Mouse (Mus musculus) cerebellum, adult 2 months (tissue): ENCODE measurements at regions not wholly inside any gene's neighbourhood (a gene's known extent, or its start where the extent isn't known, plus 50 kb on each side); places are given as distances from the start of the nearest gene placed in this dataset.
A peak's percentile ranks its signal among the peaks of the same experiment; 100 is the strongest.

ENCODE experiments used
- DNase-seq, 2 experiments: peaks; one replicate each; pipeline ENCODE4 v3.0.0; 2021
- H3K27ac ChIP-seq: fragments of 200-500 bp; 2 replicates; pipeline ENCODE4 v1.5.1; 2012; ENCODE audit warnings: low read length, control low read depth, inconsistent platforms; ENCODE audit not compliant: insufficient read depth
- H3K27me3 ChIP-seq: fragments of 200-500 bp; 2 replicates; pipeline ENCODE4 v1.6.1; 2012; ENCODE audit warnings: inconsistent platforms, mild to moderate bottlenecking, low read length, moderate library complexity; ENCODE audit not compliant: control insufficient read depth, insufficient read depth
- H3K4me1 ChIP-seq: fragments of 200-500 bp; 2 replicates; pipeline ENCODE4 v1.6.1; 2011; ENCODE audit warnings: low read length; ENCODE audit not compliant: control insufficient read depth, insufficient read depth
- H3K4me3 ChIP-seq: fragments of 200-500 bp; replicated peaks from 2 replicates; pipeline ENCODE3; 2011; ENCODE audit warnings: mild to moderate bottlenecking, low read depth, low read length, control low read depth; ENCODE audit not compliant: insufficient read depth
- CTCF ChIP-seq: fragments of 200-500 bp; IDR thresholded peaks from 2 replicates; pipeline ENCODE4 v1.5.1; 2011; ENCODE audit warnings: low read depth, mild to moderate bottlenecking, control low read depth, low read length, moderate library complexity, borderline replicate concordance; ENCODE audit not compliant: insufficient read depth
- POLR2A ChIP-seq: fragments of 200-500 bp; IDR thresholded peaks from 2 replicates; pipeline ENCODE4 v1.6.1; 2011; ENCODE audit warnings: low read length, control low read depth, borderline replicate concordance; ENCODE audit not compliant: insufficient read depth
- WGBS: fragments of 180-500 bp; shearing (Covaris S2); methylation state at CpG from one replicate; pipeline ENCODE4 v1.1.7; 2018; 5-methylcytosine and 5-hydroxymethylcytosine counted together

DNA sequence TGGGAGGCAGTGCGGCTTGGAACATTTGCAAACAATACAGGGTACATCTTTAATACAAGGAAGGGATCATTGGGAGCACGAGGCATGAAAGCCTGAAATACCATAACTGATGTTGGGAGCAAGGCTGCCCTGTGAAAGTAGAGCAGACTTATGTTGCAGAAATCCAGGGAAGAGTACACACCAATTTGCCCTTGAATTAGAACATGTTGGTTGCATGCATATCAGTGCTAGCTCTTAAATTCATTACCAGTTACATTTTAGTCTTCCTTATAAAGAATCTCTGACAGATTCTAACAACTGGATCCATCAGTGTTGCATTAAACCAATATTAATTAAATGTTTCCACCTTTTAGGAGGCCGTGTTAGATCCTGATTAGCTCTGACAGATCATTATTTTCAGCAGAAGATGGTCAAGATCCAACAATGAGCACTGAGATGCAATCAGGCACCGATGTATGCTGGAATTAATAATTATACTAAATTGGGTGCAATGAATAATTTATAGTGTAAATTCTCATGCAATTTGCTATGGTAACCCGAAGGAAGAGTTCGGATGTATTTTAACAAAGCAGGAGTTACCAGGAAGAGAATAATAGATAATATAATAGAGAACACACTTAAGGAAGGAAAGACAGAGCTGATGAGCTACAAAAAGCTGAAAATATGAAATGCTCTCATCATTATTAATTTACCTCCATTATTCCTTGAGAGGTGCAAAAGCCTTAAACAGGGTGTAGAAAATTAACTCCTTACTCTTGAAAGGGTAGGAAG, 318.6 kb upstream of the Defb41 start:
- DNase-seq: no peak
- no peaks in the 10 kb centered on the region for H3K4me1 ChIP-seq

GRCm38 (mm10) chr1:18578625-18579024, 313.7 kb upstream of the Defb41 start:
- TF ChIP-seq POLR2A (no peak), CTCF (no peak)
- DNase-seq: no peak
- 86% methylated on average over 2 of the region's 2 CpGs for WGBS
- Histone ChIP-seq H3K27me3 (no peaks in the 10 kb centered on the region), H3K4me1 (no peaks in the 10 kb centered on the region), H3K27ac (no peak overlapping the region), H3K4me3 (no peak overlapping the region)

More for the DNA sequence above, 318.6 kb upstream of the Defb41 start:
- 52% methylated on average over 6 of the region's 6 CpGs for WGBS
- H3K27me3 ChIP-seq: no peaks in the 10 kb centered on the region
- TF ChIP-seq POLR2A (no peak), CTCF (no peak)
- H3K27ac ChIP-seq: no peak overlapping the region
- H3K4me3 ChIP-seq: no peak overlapping the region

- Histone ChIP-seq H3K4me1 (no peaks in the 10 kb centered on the region), H3K4me3 (no peak overlapping the region), H3K27me3 (no peaks in the 10 kb centered on the region), H3K27ac (no peak overlapping the region)
- no peak for DNase-seq
- no peak for TF ChIP-seq POLR2A
- TF ChIP-seq CTCF: no peak
- WGBS: 74% methylated on average over 2 of the region's 2 CpGs
These were observed 302.1 kb upstream of the Defb41 start for GRCm38 (mm10) chr1:18567086-18567485.

DNA sequence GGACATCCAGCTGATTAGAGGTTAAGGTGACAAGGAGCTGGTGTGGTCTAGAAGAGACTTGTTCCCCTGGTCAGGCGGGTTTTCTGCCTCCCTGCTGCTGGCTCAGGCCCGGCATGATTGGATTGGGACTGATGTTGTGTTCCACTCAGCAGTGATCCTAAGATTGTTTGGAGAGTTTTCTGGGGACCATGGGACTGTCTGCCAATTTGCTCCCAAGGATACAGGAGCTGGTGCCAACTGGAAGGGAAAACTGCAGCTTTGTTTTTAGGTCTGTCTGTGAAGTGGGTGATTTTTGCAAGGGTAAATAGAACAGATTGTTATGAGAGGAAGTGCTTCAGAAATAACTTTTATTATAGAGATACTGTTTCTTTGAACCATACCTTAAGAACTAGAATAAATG, 286.3 kb upstream of the Defb41 start:
- no peak overlapping the region for H3K27ac ChIP-seq
- H3K4me3 ChIP-seq: no peak overlapping the region
- no peaks in the 10 kb centered on the region for H3K27me3 ChIP-seq
- TF ChIP-seq POLR2A (no peak), CTCF (no peak)
- WGBS: 17% methylated on average over 2 of the region's 2 CpGs
- peak in 1 of 2 experiments; percentile 17 for DNase-seq
- no peaks in the 10 kb centered on the region for H3K4me1 ChIP-seq

DNA sequence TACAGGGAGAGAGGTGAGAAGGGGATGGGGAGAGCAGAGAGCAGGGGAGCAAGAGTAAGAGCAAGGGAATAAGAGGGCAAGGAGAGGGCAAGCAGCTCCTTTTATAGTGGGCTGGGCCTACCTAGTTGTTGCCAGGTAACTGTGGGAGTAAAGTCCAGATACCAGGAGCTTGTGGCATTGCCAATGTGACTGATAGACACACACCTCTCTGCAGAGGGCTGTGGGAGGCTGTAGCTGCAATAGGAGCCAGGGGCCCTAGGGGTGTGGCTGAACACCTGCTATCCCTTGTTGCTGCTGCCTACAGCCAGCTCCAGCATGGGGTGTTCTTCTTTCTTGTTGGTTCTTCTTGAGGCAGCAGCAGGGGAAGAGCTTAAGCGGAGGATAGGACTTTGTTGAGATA, 266.8 kb upstream of the Defb41 start:
- TF ChIP-seq CTCF: no peak
- no peak for TF ChIP-seq POLR2A
- no peak overlapping the region for H3K4me3 ChIP-seq
- H3K27ac ChIP-seq: no peak overlapping the region
- H3K27me3 ChIP-seq: no peaks in the 10 kb centered on the region
- 100% methylated on average over 1 of the region's 1 CpGs for WGBS
- no peaks in the 10 kb centered on the region for H3K4me1 ChIP-seq
- DNase-seq: no peak

- Histone ChIP-seq H3K27ac (no peak overlapping the region), H3K4me1 (no peaks in the 10 kb centered on the region), H3K27me3 (no peaks in the 10 kb centered on the region), H3K4me3 (no peak overlapping the region)
- no peak for TF ChIP-seq CTCF
- TF ChIP-seq POLR2A: no peak
- DNase-seq: no peak
- 80% methylated on average over 2 of the region's 2 CpGs for WGBS
These were observed 259.5 kb upstream of the Defb41 start for GRCm38 (mm10) chr1:18524485-18524884.

DNA sequence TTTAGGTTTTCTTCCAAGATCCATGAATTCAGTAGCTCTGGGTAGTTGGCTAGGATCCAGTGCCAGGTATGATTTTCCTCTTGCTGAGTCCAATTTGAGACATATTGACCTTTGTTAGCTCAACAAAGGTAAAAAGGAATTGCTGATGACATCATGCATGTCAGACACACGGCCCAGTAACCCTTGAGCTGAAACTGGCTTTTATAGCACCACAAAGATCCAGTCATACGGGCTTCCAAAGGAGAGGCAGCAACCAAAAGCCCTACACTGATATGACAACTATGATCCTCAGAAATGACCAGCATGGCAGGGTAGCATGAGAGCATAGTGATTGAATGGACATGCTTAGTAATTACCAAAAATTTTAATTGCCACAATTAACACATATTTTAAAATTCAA, 258.0 kb upstream of the Defb41 start:
- WGBS: 61% methylated on average over 2 of the region's 2 CpGs
- no peaks in the 10 kb centered on the region for H3K4me1 ChIP-seq
- no peaks in the 10 kb centered on the region for H3K27me3 ChIP-seq
- no peak for DNase-seq
- TF ChIP-seq CTCF (no peak), POLR2A (no peak)
- H3K27ac ChIP-seq: no peak overlapping the region
- no peak overlapping the region for H3K4me3 ChIP-seq

DNA sequence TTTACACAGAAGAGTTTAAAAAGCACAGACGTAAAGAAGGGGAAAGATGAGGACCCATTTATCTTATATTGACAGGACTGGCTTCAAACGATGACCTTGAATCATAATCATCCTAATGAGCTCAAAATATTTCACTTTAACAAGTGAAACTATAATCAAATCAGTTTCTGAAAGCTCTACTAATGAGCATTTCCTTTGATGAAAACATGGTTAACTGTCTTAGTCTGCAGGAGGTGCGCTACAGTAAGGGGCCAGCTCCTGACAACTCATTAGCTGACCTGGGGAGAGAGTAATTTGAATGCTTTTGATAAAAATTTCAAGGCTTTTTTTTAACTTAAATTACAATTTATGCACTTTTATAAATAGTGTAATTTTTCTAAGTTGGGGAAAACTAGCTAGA, 247.8 kb upstream of the Defb41 start:
- no peak for DNase-seq
- H3K4me3 ChIP-seq: no peak overlapping the region
- H3K27ac ChIP-seq: no peak overlapping the region
- no peaks in the 10 kb centered on the region for H3K4me1 ChIP-seq
- WGBS: 89% methylated on average over 3 of the region's 3 CpGs
- TF ChIP-seq CTCF: no peak
- no peak for TF ChIP-seq POLR2A
- H3K27me3 ChIP-seq: no peaks in the 10 kb centered on the region

DNA sequence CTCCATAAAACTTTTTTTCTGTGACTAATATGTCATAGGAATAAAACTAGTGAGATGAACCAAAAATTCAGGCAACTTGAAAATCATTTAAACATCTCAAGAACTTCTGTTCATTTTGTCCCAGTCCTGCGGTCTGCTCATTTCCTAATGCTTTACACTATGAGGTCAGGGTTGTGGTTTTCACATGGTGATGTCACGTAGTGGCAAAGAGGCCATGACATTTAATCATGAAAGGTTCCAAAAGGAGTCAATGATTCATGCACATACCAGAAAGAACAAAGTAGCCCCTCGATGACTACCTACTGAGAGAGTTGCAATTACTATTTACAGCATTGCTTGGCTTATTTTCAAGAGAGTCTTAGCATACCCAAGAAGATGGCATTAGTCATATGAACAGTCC, 233.6 kb upstream of the Defb41 start:
- no peaks in the 10 kb centered on the region for H3K4me1 ChIP-seq
- no peak for DNase-seq
- no peak overlapping the region for H3K4me3 ChIP-seq
- no peak overlapping the region for H3K27ac ChIP-seq
- WGBS: 73% methylated on average over 3 of the region's 3 CpGs
- H3K27me3 ChIP-seq: no peaks in the 10 kb centered on the region
- no peak for TF ChIP-seq CTCF
- no peak for TF ChIP-seq POLR2A
